Mouse (Mus musculus): Measurements from ENCODE around the gene Zkscan8. TPM values are rescaled to one million over a fixed set of nuclear protein-coding genes. Genes with fewer than 3 reads are reported as not detected.
"Not testable (repeated sequence)": the region's sequence is repeated elsewhere in the genome, so short reads cannot be mapped to it uniquely, and the experiment has no call there.

Zkscan8 gene
- 8.4 and 8.6 TPM in 2 replicates for polyA plus RNA-seq (2012; rRNA removed)

DNA sequence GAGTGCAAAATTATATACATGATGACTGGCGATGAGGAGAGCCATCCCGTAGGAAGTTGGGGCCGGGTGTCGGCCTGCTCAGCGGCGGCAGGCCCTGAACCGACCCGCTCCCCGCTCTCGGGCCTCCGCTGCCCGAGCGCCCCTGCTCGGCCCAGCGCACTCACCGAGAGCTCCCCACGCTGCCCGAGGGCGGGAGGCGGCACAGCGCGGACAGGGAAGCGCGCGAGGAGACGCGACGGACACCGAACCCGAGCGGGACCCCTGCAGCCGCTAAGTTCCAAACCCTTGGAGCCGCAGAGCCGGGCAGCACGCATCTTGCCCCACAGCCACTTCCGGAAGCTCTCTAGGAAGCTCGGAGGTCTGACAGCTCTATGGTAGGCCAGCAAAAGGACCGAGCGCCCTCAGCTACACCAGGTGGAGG is at the start of gene Zkscan8:
Gene Zkscan8, minus strand, starts transcription at position 340 of the 421 bp plus-strand sequence.
- DNase-seq (ENCODE audit: low spot score): peak; percentile 87

DNA sequence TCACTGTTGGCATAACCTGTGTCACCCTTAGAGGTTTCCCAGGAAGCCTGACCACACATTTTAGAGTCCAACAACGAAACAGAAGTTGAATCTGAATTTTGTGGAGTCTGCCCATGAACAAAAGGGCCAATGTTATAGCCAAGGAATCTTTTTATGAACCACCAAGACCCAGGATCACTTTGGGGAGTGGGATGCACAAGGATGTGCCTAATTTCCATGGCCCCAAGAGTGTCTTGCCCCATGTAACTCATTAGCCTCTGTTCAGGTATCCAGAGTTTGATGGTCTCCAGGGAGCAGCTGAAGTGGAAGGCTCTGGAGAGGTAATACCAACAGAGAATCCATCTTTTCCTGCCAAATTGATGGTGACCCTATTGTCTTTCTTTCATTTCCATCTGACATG is 28.9 kb upstream of the Zkscan8 start, which contains the start of gene Olfr1535:
Gene Olfr1535, minus strand, starts transcription at position 101 of the 400 bp plus-strand sequence.
- no peak for DNase-seq (ENCODE audit: low spot score)

- DNase-seq (ENCODE audit: low spot score): no peak
Observed at GRCm38 (mm10) chr13:21550416-21551110, 19.6 kb upstream of the Zkscan8 start.

- no peak for DNase-seq (ENCODE audit: low spot score)
Observed at GRCm38 (mm10) chr13:21549487-21549886, 18.6 kb upstream of the Zkscan8 start.

DNA sequence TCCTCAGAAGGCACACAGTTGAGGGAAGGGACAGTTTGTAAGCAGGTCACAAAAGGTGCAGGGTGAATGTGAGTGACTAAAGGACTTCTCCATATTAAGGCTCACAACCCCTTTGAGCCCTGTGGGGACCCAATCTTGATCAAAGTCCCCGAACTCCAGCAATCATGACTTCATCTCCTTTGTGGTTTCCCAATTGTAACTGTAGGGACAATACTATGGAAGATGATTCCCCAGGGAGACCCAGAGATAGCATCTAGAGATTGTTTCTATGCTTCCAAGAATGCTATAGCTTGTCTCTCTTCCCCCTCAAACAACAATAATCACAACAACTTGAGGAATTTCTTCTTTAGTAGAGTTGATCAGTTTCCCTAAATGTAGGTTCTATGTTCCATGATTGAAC is 11.8 kb upstream of the Zkscan8 start, which contains the start of gene Olfr1366:
Gene Olfr1366, minus strand, starts transcription at position 101 of the 400 bp plus-strand sequence.
- DNase-seq (ENCODE audit: low spot score): no peak

DNA sequence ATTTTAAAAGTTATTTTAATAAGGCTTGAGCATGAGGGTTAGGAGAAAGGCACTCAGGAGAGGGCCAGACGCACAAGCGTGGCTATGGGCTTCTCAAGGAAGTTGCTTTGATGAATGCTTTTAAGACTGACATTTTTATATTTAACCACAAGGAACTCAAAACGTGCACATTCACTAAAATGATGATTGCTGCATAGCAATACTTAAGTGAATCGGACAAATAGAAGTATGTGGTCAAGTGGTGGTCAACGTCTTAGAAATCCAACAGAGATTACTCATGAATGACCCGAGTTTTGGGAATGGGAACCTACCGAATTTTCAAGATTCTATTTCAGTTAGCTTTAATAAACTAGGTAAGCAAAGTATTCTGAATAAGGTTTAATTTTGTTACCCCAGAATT is 784 bp downstream of the Zkscan8 start:
- DNase-seq (ENCODE audit: low spot score): no peak

GRCm38 (mm10) chr13:21506221-21506649 is 24.7 kb downstream of the Zkscan8 start:
- peak; percentile 58 for DNase-seq (ENCODE audit: low spot score)

DNA sequence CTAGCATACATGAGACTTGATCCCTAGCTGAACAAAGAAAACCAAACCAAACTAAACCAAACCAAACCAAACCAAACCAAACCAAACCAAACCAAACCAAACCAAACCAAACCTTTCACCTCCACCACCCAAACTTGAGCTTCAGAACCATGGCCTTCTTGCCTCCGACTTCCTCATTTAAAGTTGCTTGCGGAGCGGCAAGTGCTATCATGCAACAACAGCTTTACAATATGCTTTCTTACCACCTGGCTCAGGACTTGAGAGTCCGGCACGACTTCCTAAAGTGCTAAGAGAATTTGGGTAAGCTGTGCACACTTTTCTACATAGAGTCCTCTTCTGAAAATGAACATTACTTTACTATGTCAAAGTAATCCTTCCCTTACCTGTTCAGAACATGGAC is 28.6 kb downstream of the Zkscan8 start:
- no peak for DNase-seq (ENCODE audit: low spot score)

DNA sequence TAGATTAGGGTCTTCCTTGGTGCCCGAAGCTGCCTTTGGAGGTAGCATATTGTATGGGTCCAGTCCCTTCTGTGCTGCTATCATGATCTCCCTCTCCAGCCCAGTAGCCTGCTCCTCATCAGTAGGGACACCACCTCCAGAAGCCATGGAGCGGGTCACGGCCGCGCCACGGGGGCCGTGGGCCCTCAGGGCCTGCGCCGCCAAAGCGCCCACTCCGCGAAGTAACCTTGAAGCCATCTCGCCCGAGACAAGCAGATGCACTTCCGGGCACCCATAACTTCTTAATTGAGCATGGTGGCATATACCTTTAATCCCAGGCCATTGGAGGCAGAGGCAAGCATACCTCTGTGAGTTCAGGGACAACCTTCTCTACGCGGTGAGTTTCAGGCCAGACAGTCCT is 29.7 kb downstream of the Zkscan8 start, which contains the start of gene Gm11273:
Gene Gm11273, minus strand, starts transcription at position 237 of the 400 bp plus-strand sequence.
- not testable (repeated sequence) for DNase-seq (ENCODE audit: low spot score)

DNA sequence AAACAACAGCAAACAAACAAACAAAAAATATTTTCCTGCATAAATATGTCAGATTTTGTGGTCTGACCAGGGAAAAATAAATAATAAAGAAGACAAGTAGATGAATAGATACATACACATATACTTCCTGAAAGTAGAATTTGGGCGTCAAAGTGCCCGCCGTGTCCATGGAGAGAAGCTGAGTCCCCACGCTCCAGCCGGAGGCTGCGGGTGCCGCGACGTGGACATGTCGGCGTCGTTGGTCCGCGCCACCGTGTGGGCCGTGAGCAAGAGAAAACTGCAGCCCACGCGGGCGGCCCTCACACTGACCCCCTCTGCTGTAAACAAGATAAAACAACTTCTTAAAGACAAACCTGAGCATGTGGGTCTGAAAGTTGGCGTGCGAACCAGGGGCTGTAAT is 35.8 kb downstream of the Zkscan8 start, which contains the start of gene AK157302:
Gene AK157302, plus strand, starts transcription at position 144 of the 400 bp plus-strand sequence.
- no peak for DNase-seq (ENCODE audit: low spot score)

DNA sequence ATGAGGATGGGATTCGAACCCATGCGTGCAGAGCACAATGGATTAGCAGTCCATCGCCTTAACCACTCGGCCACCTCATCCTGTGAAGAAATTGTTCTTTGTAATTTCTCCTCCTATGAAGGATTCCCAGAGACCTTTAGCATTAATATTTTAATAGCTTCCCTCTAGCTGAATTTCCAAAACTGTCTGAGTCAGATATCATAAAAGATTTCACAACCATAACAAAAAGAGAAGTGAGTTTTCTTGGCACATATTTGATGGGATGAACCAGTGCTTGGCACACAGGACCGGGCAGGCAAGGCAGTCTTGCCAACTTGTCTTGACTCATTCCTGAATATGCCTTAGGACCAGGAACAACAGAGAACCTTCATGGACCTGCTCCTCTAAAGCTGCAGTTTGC is 38.1 kb downstream of the Zkscan8 start:
- DNase-seq (ENCODE audit: low spot score): no peak

DNA sequence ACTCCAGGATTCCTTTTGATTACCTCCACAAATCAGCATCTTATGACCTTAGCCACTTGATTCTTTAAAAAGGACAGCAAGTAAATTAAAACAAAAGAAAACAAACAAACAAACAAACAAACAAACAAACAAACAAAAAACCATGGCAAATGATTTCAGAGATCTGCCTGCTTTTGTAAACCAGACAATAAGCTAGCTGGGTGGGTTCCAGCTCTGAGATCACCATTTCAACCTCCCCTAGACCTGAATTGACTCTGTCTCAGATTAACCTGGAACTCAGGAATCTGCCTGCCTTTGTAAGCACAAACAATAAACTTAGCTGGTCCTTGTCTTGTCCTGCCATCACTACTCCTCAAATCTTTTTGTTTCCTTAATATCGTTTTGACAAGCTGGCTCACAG is 44.0 kb downstream of the Zkscan8 start:
- DNase-seq (ENCODE audit: low spot score): no peak

DNA sequence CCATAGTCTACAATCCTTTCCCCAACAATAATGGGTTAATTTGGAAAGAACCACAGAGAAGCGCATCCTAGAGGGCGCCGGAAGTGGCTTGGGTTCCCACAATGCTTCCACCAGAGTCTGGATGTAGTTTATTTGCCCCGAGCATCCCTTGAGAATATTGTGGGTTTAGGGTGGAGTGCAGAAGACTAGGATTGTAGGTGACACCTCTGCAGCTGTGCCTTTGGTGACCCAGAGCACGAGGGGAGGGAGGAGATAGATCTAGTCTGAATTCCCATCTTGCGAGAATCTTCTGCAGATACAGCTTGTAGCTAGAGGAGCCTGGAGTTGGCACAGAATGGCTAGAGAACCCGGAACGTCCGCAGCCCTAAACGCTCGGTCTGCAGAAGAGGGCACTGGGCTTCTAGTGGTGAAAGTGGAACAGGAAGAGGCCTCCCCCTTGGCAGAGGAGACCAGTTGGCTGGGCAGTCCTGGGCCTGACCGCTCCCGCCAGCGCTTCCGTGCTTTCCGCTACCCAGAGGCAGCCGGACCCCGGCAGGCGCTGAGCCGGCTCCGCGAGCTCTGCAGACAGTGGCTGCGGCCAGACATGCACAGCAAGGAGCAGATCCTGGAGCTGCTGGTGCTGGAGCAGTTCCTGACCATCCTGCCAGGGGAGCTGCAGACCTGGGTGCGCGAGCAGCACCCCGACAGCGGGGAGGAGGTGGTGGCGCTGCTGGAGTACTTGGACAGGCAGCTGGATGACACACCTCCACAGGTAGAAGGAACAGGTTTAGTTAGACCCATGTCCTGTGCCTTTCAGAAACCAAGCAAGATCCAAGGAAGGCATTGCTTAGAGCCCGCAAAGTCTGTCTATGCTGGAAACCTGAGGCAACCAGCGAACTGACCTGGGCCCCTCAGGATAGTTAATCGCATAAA is 51.9 kb downstream of the Zkscan8 start, which contains the start of the genes Zkscan4 and Gm10065:
Gene Zkscan4, plus strand, starts transcription at position 149 of the 912 bp plus-strand sequence.
Gene Gm10065, minus strand, starts transcription at position 683 of the 912 bp plus-strand sequence.
- DNase-seq (ENCODE audit: low spot score): peak; percentile 32

DNA sequence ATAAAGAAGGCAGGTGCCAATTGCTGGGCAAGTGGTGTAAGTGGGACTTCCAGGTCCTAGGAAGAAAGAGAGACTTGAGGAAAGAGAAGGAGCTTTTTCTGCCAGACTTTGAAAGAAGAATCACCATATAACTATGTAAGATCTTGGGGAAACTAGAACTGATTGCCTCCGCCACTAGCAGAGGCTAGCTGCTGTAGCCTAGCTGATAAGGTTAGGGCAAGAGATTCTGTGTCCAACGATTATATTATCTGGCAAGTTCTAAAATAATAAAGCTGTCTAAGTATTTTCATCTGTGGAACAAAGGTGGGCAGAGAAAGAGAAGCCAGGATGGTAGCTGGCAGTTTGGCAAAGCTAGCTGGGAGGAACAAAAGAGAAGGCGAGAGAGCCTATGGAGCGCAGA is 58.5 kb downstream of the Zkscan8 start:
- DNase-seq (ENCODE audit: low spot score): no peak

GRCm38 (mm10) chr13:21469097-21469496 is 61.8 kb downstream of the Zkscan8 start:
- DNase-seq (ENCODE audit: low spot score): no peak

DNA sequence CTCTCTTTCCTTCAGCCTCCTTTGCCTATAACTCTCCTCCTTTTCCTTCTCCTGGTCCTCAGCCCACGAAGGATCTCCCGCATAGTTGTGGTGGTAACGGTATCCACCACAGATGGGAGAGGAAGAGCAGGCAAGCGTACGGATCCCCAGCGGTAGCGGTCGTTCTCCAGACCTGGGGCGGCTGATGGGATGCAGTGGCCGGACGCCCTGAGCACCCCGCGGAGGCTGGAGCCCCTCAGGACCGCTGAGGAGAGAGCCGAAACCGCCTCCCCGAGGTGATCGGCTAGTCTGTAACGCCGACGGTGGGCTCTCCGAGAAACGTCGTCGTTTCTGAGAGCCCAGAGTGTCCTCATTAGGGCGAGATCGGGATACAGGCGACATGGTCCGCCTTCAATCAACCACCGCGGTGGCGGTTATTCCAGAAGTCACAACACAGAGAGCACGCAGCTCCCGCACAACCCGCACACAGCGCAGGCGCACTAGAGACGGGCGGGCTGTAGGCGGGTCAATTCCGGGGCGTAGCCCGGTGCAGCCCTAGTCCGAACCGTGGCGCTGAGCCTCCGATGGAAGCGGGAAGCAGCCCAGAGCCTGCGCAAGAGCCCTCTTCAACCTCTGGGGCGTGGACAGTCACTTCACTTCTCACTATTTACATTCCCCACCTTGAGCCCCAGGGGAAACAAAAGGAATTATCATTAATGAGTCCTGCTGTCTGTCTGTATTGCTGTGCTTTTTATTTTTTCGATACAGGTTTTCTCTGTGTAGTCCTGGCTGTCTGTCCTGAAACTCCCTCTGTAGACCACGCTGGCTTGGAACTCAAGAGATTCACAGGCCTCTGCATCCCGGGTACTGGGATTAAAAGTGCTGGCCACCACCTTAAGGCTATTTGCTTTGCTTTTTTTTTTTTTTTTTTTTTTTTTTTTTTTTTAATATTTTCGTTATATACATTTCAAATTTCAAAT is 62.6 kb downstream of the Zkscan8 start, which contains the start of gene Nkapl:
Gene Nkapl, minus strand, starts transcription at position 449 of the 959 bp plus-strand sequence.
- peak; percentile 75 for DNase-seq (ENCODE audit: low spot score)

- no peak for DNase-seq (ENCODE audit: low spot score)
Observed at GRCm38 (mm10) chr13:21467336-21467735, 63.6 kb downstream of the Zkscan8 start.

Data from urinary bladder, adult 2 months (tissue).